Mouse (Mus musculus) spleen, adult 12 weeks (tissue): ENCODE data around the gene Pde4b.
"Not testable (repeated sequence)": the region's sequence is repeated elsewhere in the genome, so short reads cannot be mapped to it uniquely, and the experiment has no call there.

Source experiments
- DNase-seq: peaks from one replicate; pipeline ENCODE4 v3.0.0; 2022; ENCODE audit warnings: low spot score

Pde4b gene

GRCm38 (mm10) chr4:102087091-102087565 is at the start of gene Pde4b:
TSS of gene Pde4b (plus strand) at chr4:102087543.
- no peak for DNase-seq

DNA sequence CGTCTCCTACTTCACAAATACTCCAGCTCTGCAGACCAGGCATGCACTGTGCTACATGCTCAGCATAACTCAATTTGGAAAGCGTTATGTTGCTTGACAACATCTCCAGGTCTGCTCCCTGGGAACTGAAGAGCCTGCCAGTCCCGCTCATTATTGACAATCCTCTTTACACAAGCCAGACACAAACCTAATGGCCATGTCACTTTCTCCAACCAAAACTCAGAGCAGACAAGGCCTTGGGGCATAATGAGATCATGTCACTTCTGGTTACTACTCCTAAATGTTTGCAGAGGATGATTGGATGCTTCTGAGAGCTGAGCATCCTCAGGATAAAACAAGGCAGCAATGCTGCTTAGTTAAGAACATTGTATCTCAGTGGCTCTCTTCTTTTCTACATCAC is 47.2 kb upstream of the Pde4b start:
- DNase-seq = no peak

DNA sequence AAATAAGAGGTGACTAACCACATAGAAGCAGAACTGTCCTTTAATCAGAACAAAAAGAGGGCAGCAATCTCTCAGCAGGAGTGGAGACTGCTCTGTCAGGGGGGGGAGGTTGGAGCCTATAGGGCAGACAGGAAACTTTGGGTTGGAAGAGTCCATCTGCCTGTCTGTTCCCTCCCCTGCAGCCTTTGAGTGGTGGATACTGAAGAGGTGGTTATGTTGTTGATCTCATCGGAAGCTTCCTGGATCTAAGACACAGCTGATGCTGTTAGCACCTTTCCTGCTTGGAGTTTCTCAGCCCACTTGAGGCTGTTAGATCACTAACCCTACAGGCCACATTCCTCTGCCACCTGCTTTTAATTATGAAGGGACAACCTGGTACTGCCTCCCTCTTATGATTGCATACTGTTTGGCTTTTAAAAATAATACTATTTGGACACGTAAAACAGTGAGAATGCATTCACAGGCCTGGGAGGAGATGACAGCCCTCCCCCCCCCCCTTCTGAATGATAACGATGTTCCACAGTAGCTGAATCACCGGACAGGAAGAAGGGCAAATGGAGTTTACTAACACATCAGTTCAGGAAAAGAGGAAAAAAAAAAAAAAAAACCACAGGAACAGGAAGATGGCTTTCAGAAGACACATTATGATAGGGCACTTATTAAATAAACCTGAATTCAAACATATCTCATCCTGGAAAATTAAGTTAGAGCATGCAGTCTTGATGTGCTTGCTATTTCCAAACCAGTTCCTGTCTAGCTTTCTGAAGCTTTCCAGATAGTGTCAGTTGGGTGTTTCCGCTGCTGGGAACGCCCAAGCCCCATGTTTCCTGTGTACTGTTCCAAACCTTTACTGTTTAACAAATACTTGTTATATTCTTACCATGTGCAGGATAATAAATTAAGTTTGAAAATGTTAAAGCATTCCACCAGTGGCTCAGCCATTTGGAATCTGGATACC is 41.9 kb upstream of the Pde4b start:
- no peak for DNase-seq

- DNase-seq = not testable (repeated sequence)
Measured at GRCm38 (mm10) chr4:102049368-102049767, 38.0 kb upstream of the Pde4b start.

DNA sequence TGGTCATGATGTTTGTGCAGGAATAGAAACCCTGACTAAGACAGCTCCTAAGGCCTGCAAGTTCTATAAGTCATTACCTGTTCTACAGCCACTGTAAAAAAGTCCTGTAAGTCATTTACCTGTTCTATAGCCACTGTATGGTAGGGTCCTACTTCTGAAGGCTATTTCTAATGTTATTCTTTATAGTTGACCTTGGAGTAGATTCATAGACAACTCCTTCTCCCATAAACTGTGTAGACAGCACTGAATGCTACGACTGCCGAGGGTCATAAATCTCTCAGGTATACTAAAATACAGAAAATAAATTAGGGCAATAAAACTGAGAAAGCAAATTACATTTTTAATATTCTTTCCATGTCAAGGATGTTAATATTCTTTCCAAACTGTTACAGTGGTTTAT is 26.0 kb upstream of the Pde4b start:
- DNase-seq = no peak

GRCm38 (mm10) chr4:102069314-102069713 is 18.0 kb upstream of the Pde4b start:
- DNase-seq = no peak

DNA sequence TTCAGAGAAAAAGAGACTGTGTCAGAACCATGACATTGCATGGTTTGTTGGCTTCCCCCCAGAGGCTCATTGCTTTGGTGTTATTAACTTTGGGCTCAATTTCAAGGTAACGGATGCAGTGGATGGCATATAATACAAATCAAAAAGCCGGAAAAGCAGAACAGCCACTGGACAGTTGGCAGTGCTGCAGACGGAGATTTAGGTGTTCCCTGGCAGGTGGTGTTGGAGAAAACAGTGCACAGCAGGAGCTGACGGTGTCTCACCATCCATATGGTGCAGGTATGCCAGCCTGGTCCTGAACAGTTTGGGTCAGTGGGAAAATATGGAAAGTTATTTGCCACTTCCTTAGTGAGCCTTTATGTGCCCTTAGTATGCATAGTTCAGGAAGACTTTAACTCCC is 1.0 kb upstream of the Pde4b start:
- DNase-seq = no peak

- no peak for DNase-seq
Measured at GRCm38 (mm10) chr4:102087566-102088234, 357 bp downstream of the Pde4b start.

GRCm38 (mm10) chr4:102088235-102088867 is 1.0 kb downstream of the Pde4b start:
- no peak for DNase-seq

- no peak for DNase-seq
Measured at GRCm38 (mm10) chr4:102095851-102096250, 8.5 kb downstream of the Pde4b start.

DNA sequence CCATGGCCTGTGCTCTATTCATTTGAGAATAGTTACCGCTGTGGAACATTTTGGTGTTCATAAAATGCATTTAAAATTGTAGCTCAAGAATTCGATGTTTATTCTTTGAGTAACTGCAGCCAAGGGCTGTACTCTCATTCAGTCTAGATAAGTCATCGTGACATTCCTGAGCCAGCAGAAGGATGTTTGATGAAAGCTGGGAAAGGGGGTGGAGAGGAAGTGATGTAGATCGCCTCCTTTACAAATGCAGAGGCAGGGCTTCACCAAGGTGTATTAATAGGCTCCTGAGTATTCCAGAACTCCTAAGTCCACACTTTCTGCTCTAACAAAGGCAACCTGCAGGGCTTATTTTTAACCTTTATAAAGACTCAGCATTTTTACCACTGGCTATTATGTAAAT is 14.9 kb downstream of the Pde4b start:
- no peak for DNase-seq

DNA sequence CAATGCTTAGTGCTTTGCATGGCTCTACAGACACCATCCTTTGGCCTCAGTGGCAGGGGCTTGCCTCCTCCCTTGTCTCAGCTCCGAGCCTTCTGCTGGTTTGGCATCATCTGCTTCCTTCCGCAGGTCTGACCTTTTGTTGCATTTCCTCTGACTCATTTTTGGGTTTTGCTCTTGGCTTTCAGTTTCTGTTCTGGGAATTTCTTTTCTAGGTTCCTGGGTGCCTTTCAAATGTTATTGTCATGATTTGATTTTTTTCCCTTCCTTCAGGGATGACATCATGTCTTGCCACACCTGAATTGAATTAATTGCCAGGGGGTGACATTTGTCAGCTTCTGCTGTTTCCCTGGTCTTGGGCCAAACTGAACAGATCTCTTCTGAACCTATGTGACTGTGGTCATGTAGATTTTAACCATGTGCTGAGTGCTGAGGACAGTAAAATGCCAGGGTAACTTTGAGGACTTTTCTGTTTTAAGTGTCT is 17.2 kb downstream of the Pde4b start:
- no peak for DNase-seq

- DNase-seq = no peak
Measured at GRCm38 (mm10) chr4:102106771-102107170, 19.4 kb downstream of the Pde4b start.

- DNase-seq = no peak
Measured at GRCm38 (mm10) chr4:102119454-102119853, 32.1 kb downstream of the Pde4b start.

DNA sequence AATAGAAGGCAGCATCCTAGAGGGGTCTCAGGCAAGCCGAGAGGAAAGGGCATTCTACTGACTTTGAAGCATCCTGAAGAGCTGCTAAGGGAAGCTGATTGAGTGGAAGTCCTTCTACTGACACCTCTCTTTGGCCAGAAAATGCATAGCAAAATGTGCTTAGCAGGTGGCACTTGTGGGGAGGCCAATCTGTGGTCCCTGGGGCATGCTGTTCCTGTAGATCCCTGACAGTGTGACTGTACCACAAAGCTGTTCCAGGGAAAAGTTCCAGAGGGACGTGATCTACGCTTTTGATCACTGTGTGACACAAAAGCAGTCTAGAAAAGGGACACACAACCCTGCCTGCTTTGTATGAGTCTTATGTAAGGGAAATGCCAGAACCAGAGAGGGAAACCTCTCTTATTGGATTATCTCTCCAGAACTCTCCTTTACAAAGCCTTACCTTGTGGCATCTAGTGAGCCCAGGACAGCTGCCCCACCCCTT is 49.1 kb downstream of the Pde4b start:
- DNase-seq = no peak

- DNase-seq = no peak
Measured at GRCm38 (mm10) chr4:102138346-102138745, 51.0 kb downstream of the Pde4b start.

GRCm38 (mm10) chr4:102141241-102141640 is 53.9 kb downstream of the Pde4b start:
- no peak for DNase-seq

DNA sequence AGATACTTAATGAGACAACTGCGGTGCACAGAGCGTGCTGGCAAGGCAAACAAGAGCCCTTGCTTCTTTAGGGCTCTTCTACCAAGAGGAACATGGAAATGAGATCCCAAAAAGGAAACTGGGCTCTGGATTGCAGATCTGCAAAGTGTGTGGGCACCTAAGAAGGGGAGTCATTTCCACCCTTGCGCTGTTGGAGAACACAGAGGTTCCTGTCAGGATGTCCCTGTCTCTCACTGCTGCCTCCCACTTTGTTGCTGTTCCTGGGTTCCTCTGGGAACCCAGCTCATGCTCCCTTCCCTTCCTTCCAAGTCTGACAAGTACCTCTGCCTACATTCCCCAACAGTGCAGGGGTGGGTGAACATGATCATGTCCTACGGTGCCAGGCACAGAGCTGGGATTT is 61.4 kb downstream of the Pde4b start:
- no peak for DNase-seq

GRCm38 (mm10) chr4:102159178-102159577 is 71.8 kb downstream of the Pde4b start:
- no peak for DNase-seq

GRCm38 (mm10) chr4:102171636-102172035 is 84.3 kb downstream of the Pde4b start:
- no peak for DNase-seq

DNA sequence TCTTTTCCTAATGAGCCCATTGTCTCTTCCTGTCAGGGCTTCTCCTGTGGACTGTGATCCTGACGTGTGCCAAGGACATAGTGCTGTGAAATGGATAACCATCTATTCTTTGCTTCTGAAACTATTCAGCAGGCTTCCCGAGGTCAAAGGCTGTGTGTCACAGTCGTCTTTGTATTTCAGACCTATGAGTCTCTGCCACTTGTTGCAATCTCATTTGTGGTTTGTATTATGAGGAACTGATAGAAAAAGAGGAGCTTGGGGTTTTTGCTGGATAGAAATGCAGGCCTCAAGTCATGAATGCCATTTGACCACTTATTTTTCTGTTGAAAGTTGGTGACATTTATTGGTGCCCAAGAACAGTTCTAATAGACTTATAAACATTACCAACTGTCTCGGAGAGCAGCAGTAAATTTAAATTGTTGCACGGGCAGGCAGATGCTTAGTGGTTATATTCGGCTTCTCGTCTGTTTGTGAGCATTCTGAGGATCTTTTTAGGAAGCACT is 85.4 kb downstream of the Pde4b start:
- no peak for DNase-seq

GRCm38 (mm10) chr4:102175985-102176384 is 88.6 kb downstream of the Pde4b start:
- no peak for DNase-seq
